Mouse (Mus musculus): ENCODE data around the gene Ubxn4. TPM values are rescaled to one million over a fixed set of nuclear protein-coding genes. Genes with fewer than 3 reads are reported as not detected.

Ubxn4 gene
- polyA plus RNA-seq (2012; rRNA removed): 43.7 and 46.6 TPM in 2 replicates

GRCm38 (mm10) chr1:128243627-128243995, at the start of gene Ubxn4:
Ubxn4 (plus strand) TSS chr1:128243964.

GRCm38 (mm10) chr1:128328218-128328617, 84.5 kb downstream of the Ubxn4 start, which contains the start of gene Lct:
Lct (minus strand) TSS chr1:128328318.

Other genes with a start within 250 kb of the Ubxn4 start
- gene Zranb3, start 140.9 kb upstream of the Ubxn4 start, polyA plus RNA-seq (2012; rRNA removed): 18.6 and 19.9 TPM in 2 replicates
- 54.0 and 74.4 TPM in 2 replicates for gene R3hdm1, start 140.7 kb upstream of the Ubxn4 start, polyA plus RNA-seq (2012; rRNA removed)
- 0.36 and 0.61 TPM in 2 replicates for gene Lct, start 84.4 kb downstream of the Ubxn4 start, polyA plus RNA-seq (2012; rRNA removed)
- gene Mcm6, start 115.7 kb downstream of the Ubxn4 start, polyA plus RNA-seq (2012; rRNA removed): 185 and 226 TPM in 2 replicates
- 86.9 and 93.9 TPM in 2 replicates for gene Dars, start 173.4 kb downstream of the Ubxn4 start, polyA plus RNA-seq (2012; rRNA removed)

All from central nervous system, embryonic 11.5 days (tissue).